Mouse (Mus musculus) liver, postnatal 0 days (tissue): ENCODE data around the gene Trappc5.

Experiments used
- CTCF ChIP-seq: sonication (generic); IDR thresholded peaks from 2 replicates; pipeline ENCODE4 v1.5.1; 2016; ENCODE audit warnings: antibody characterized with exemption, low read depth
- EP300 ChIP-seq: IDR thresholded peaks from 2 replicates; pipeline ENCODE4 v1.6.1; 2016; ENCODE audit warnings: antibody characterized with exemption, low read depth, mild to moderate bottlenecking

DNA sequence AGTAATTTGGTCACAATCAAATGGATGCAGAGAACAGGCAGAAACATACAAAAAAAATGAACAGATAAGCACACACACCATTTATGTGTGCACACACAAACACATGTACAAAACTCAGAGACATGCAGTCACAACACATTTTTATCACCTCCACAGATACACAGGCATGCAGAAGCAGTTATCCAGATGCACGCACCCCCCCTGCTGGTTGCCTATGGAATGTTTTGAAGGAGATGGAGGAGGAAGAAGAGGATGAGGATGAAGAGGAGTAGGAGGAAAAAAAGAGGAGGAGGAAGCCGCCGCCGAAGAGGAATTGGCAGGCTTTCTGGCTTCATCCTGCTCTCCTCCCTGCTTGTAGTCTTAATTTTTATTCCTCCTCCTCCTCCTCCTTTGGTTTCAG lies 29.6 kb downstream of the Trappc5 start:
- peak; percentile 67 for TF ChIP-seq CTCF
- TF ChIP-seq EP300, result no peak
